Mouse (Mus musculus) layer of hippocampus, adult 9-10 months (tissue): ENCODE measurements at regions not wholly inside any gene's neighbourhood (a gene's known extent, or its start where the extent isn't known, plus 50 kb on each side); places are given as distances from the start of the nearest gene placed in this dataset.

ENCODE experiments used
- DNase-seq: peaks from one replicate; pipeline ENCODE4 v3.0.0; 2022; ENCODE audit warnings: low spot score

DNA sequence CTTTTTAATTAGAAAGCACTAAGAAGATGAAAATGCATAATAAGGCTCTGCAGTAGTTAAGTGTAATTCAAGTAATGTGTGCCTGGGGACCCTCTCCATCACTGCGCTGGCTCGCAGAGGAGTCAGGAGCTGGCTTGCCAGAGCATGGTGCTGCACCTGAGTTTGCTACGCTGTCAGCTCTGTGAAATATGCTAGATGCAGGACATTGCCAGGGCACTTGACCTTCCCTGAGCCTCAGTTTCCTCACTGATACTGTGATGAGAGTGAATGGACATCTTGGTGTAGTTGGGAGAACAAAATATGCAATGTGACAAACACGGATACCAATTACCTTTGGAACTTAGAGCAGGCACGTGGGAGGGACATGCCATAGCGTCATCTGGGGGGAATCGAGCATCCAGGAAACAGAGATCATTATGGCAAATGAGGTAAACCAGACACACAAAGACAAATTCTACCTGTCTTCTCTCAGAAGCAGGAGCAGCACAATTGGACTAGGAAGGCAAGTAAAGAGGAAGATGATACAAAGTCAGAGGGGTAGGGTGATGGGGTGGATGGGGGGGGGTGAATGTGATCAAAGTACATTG is 133.6 kb upstream of the Slco3a1 start:
- DNase-seq = no peak

DNA sequence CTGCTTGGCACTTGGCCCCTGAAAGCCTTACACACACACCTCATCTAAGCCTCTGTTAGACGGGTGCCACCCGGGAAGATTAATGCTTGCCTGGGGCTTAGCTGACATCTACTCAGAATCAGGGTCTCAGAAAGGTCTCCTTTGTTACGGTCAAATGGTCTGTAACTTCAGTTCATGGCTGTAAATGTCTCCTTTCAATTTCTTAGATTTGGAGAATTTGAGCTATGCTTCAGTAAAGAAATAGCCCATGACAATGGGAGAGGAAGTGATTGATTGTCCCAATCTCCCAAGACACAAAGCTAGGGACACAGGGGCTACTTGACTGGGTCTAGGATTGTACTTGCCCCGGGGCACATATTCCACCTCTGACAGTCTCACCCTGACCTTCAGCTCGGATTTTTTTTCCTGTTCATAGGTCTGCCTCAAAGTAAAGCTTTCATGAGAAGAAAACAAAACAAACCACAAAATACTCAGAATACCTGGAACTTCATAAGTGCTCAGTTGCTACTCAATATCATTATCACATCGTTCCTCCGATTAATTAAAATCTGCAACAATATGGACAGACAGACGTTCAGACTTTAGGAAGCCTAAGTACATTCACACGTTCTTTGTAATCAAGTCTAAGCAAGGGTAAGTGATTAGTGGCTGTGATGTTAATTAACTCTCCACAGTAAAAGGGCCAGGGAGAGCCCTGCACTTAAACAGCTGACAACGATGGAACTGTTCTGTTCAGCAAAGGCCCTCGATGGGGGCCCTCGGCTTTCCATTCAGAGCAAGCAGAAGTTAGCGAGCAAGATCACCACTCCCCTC is 132.9 kb upstream of the Slco3a1 start:
- no peak for DNase-seq

DNA sequence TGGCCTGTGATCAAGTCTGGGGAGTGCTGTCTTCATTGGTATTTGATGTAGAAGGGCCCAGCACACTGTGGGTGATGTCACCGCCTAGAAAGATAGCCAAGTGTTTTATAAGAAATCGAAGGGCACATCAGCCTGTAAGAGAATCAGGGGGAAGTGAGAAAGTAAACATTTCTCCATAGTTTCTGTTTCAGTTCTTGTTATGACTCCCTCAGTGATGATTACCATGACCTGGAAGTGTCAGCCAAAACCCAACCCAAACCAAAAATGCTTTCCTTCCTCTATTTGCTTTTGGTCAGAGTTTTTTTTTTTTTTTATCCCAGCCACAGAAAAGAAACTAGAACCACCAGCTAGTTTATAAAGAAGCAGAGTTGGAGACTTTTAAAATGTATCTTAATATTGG is 129.4 kb upstream of the Slco3a1 start:
- DNase-seq = no peak

DNA sequence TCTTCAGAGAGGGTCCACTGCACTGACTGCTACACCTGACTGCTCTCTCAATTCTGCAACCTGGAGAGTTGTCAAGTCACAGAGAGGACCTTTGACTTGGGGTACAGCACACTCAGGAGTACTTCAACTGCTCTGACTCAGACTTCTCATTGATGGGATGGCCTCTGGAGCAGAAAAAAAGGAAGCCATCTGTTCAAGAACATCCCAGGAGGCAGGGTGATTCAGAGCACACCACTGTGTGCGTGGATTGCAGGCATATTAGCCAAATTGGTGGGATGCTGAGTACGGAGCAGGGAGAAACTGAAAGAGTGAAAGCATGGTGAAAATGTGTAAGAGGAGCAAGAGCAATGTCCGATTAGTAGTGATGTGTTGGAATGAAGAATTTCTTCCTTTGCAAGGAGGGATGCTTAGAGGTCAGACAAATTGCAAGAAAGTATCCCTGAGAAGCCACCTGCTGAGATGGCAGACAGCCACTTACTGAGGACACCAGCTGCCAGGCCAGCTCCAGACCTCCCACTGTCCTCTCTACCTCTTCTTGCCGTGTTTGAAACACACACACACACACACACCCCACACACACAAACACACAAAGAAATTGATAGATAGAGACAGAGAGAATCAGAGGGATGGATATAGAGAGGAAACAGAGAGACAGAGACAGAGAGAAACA is 119.2 kb upstream of the Slco3a1 start:
- no peak for DNase-seq

DNA sequence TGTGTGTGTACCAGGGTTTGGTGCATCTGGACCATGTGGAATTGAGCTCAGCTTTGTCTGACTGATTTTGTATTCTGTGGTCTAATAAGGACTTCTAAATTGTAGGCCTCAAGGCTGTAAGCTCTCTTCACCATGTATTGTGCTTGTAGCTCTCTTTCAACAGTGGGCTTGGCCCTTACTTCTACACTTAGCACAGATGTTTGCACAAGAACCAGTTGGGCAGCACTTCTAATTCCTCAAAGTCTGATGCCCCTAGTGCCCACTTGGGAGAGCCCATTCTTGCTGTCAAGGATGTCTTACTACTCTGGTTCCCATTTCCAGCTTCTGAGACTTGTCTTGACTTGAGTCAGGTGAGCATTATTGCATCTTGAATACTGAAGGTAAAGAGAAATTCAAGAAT is 114.5 kb upstream of the Slco3a1 start:
- no peak for DNase-seq

DNA sequence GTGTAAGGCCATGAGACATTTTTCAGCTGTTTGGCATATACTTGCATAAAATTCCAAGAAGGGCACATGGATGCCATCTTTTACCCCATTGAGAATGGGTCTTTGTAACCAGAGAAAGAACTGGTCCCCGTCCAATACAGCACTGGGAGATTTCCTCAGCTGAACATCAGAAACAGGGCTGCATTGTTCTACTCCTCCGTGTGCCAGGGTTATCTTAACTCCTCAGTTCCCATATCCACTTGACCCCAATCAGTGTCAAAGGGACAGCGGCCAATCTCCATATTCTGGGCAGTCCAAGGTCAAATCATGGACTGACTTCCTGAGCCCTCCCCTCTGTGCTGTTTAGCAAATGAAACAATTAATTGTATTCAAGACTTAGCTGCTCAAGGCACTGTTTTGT is 112.5 kb upstream of the Slco3a1 start:
- DNase-seq = peak; percentile 33

DNA sequence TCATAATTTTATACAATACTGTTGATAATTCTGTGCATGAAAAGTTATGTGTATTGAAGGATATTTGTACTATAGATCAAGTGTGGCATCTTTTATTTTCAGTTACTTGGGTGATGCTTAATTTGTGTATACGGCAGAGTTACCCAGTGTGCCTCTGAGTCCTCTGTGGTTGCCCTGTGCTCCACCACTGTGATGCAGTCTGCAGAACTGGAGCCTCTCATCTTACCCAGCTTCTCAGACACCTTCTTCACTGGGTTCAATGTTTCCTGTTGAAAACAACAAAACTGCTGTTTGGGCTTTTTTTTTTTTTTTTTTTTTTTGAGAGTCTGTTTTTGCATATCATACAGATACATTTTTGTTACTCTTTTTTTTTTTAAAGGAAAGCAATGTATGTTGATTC is 109.2 kb upstream of the Slco3a1 start:
- DNase-seq = no peak

DNA sequence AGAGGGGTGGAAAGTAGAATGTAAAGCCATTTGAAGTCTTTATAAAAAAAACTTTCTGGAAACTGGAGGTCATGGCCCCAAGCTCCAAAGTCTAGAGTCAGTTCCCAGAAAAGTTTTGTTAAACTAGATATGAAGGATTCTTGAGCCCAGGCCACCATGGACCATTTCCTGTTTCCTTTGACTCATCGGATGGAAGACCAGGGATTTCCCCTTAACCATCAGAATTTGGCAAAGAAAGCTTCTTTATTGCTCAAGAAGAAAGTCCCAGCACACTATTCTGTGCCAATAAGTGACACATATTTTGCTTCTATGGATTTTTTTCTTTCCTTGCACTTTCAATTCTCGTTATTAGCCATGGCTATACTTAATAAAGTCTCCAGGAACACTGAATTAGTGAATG is 92.7 kb upstream of the Slco3a1 start:
- no peak for DNase-seq

DNA sequence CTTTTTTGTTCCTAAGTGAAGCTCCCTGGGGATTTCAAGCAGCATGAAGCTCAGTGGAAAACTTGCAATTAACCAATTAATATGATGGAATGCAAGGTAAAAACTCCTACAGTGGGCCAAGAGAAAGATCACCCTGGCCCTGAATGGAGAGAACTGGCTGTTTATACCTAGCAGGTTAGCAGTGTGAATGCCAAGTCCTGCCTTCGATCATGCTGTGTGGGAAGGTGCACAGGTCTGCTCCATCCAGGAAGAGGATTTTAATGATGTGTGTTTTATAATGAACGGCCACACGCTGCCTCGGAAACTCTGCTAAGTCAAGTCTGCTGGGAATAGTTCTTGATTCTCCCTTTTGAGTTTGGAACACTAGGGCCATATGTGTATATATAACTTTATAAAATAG is 85.6 kb upstream of the Slco3a1 start:
- no peak for DNase-seq

DNA sequence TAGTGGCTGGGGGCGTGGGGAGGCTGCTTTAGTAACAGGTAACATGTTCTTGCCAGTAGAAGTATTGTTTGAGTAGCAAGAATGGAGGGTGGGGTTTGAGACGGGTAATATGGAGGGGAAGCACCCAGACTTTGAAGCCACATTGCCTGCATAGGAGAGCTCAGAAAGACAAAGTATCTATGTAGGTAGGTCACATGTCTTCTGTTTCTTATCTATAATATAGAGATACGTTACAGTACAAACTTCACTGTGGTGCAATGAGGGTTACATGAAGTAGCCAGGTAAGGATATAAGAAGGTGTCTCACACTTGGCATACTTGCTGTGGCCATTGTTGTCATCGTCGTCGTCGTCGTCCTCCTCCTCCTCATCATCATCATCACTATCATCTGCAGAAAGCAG is 77.6 kb upstream of the Slco3a1 start:
- DNase-seq = no peak

DNA sequence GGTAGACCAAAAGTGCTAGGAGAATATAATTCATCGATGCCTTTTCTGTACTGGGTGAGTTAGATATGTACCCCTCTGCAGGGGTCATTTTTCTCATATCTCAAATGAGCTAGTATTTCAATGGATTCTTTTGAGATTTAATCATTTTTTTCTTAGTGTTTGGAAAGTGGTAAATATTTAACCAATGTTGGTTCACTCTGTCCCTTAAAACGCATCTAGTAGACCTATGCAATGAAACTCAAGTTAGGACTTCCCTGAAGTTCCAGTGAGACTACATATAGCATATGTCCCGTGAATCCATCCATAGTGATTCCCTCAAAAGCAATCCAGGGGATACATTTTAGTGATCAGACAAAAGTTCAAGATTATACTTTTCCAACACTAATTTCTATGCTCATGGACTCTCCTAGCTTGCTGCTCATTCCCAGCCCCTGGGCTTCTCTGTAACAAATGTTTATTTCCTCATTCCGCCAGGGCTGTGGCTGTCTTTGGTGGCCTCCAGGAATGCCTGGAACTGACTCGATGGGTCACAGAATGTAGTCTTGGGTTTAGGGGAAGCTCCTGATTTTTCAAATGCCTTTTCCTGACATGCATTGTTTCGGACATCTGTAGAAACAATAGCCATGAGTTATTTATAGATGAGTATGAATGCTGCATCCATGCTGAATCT is 74.4 kb upstream of the Slco3a1 start:
- DNase-seq = no peak
